Mouse (Mus musculus): ENCODE results near the gene Wfdc12. TPM values are rescaled to one million over a fixed set of nuclear protein-coding genes. Genes with fewer than 3 reads are reported as not detected.

The Wfdc12 gene
- not detected in 2 replicates for polyA plus RNA-seq (2014; fragmentation: Nextera tagmentation; extraction: Ambion mirVana)

- no peak within 1 kb of the TSS for H3K4me2 ChIP-seq (ENCODE audit: low read depth, low read length)
- WGBS, result 89% methylated on average over 6 of the region's 6 CpGs
- no peak within 1 kb of the TSS for H3K4me3 ChIP-seq (ENCODE audit: low read depth, low read length)
Measured at GRCm38 (mm10) chr2:164190576-164190975, at the start of gene Wfdc12. Wfdc12 (minus strand) TSS chr2:164190608.

GRCm38 (mm10) chr2:164238366-164238765 is 48.0 kb upstream of the Wfdc12 start, which contains the start of gene Svs2:
Svs2 (minus strand) TSS chr2:164238466.
- no peaks in the 10 kb centered on the region for H3K9me3 ChIP-seq (ENCODE audit: control insufficient read depth, low read length)
- WGBS, result 82% methylated on average over 3 of the region's 3 CpGs
- no peak for ATAC-seq (ENCODE audit: low read depth)

More at GRCm38 (mm10) chr2:164190576-164190975, at the start of gene Wfdc12:
- Histone ChIP-seq H3K4me1 (ENCODE audit: control insufficient read depth, insufficient read depth, low read length) (no peaks in the 10 kb centered on the region), H3K9me3 (ENCODE audit: control insufficient read depth, low read length) (no peaks in the 10 kb centered on the region), H3K27ac (ENCODE audit: low read depth, low read length) (no peak within 1 kb of the TSS), H3K9ac (replicated peaks; ENCODE audit: low read depth, low read length) (no peak within 1 kb of the TSS), H3K27me3 (ENCODE audit: control insufficient read depth, insufficient read depth, low read length) (no peaks in the 10 kb centered on the region), H3K36me3 (ENCODE audit: control insufficient read depth, insufficient read depth, low read length) (no peaks in the 10 kb centered on the region)
- no peak for ATAC-seq (ENCODE audit: low read depth)

GRCm38 (mm10) chr2:164232671-164233070 is 42.3 kb upstream of the Wfdc12 start:
- no peaks in the 10 kb centered on the region for H3K36me3 ChIP-seq (ENCODE audit: control insufficient read depth, insufficient read depth, low read length)
- 92% methylated on average over 8 of the region's 8 CpGs for WGBS
- no peak overlapping the region for H3K9ac ChIP-seq (replicated peaks; ENCODE audit: low read depth, low read length)
- H3K27ac ChIP-seq (ENCODE audit: low read depth, low read length), result no peak overlapping the region
- no peak for ATAC-seq (ENCODE audit: low read depth)
- H3K4me3 ChIP-seq (ENCODE audit: low read depth, low read length), result no peak overlapping the region
- H3K4me1 ChIP-seq (ENCODE audit: control insufficient read depth, insufficient read depth, low read length), result no peaks in the 10 kb centered on the region
- H3K9me3 ChIP-seq (ENCODE audit: control insufficient read depth, low read length), result no peaks in the 10 kb centered on the region
- no peak overlapping the region for H3K4me2 ChIP-seq (ENCODE audit: low read depth, low read length)
- H3K27me3 ChIP-seq (ENCODE audit: control insufficient read depth, insufficient read depth, low read length), result no peaks in the 10 kb centered on the region

More at GRCm38 (mm10) chr2:164238366-164238765, 48.0 kb upstream of the Wfdc12 start, which contains the start of gene Svs2:
- H3K27ac ChIP-seq (ENCODE audit: low read depth, low read length), result no peak within 1 kb of the TSS
- H3K9ac ChIP-seq (replicated peaks; ENCODE audit: low read depth, low read length), result no peak within 1 kb of the TSS
- H3K4me3 ChIP-seq (ENCODE audit: low read depth, low read length), result no peak within 1 kb of the TSS
- H3K4me1 ChIP-seq (ENCODE audit: control insufficient read depth, insufficient read depth, low read length), result no peaks in the 10 kb centered on the region
- H3K36me3 ChIP-seq (ENCODE audit: control insufficient read depth, insufficient read depth, low read length), result no peaks in the 10 kb centered on the region
- no peaks in the 10 kb centered on the region for H3K27me3 ChIP-seq (ENCODE audit: control insufficient read depth, insufficient read depth, low read length)
- no peak within 1 kb of the TSS for H3K4me2 ChIP-seq (ENCODE audit: low read depth, low read length)

GRCm38 (mm10) chr2:164228361-164229070 is 38.1 kb upstream of the Wfdc12 start:
- Histone ChIP-seq H3K9me3 (ENCODE audit: control insufficient read depth, low read length) (no peaks in the 10 kb centered on the region), H3K27ac (ENCODE audit: low read depth, low read length) (no peak overlapping the region), H3K4me2 (ENCODE audit: low read depth, low read length) (no peak overlapping the region), H3K9ac (replicated peaks; ENCODE audit: low read depth, low read length) (no peak overlapping the region), H3K4me1 (ENCODE audit: control insufficient read depth, insufficient read depth, low read length) (no peaks in the 10 kb centered on the region), H3K4me3 (ENCODE audit: low read depth, low read length) (no peak overlapping the region), H3K36me3 (ENCODE audit: control insufficient read depth, insufficient read depth, low read length) (no peaks in the 10 kb centered on the region), H3K27me3 (ENCODE audit: control insufficient read depth, insufficient read depth, low read length) (no peaks in the 10 kb centered on the region)
- WGBS, result 88% methylated on average over 8 of the region's 8 CpGs
- no peak for ATAC-seq (ENCODE audit: low read depth)

- Histone ChIP-seq H3K4me3 (ENCODE audit: low read depth, low read length) (no peak within 1 kb of the TSS), H3K9me3 (ENCODE audit: control insufficient read depth, low read length) (no peaks in the 10 kb centered on the region), H3K36me3 (ENCODE audit: control insufficient read depth, insufficient read depth, low read length) (no peaks in the 10 kb centered on the region), H3K4me1 (ENCODE audit: control insufficient read depth, insufficient read depth, low read length) (no peaks in the 10 kb centered on the region), H3K4me2 (ENCODE audit: low read depth, low read length) (no peak within 1 kb of the TSS), H3K27ac (ENCODE audit: low read depth, low read length) (no peak within 1 kb of the TSS), H3K9ac (replicated peaks; ENCODE audit: low read depth, low read length) (no peak within 1 kb of the TSS), H3K27me3 (ENCODE audit: control insufficient read depth, insufficient read depth, low read length) (no peaks in the 10 kb centered on the region)
- no peak for ATAC-seq (ENCODE audit: low read depth)
- WGBS, result 82% methylated on average over 11 of the region's 11 CpGs
Measured at GRCm38 (mm10) chr2:164221522-164221921, 31.1 kb upstream of the Wfdc12 start, which contains the start of gene Wfdc15b. Wfdc15b (minus strand) TSS chr2:164221660.

GRCm38 (mm10) chr2:164219295-164219694 is 28.9 kb upstream of the Wfdc12 start:
- H3K4me1 ChIP-seq (ENCODE audit: control insufficient read depth, insufficient read depth, low read length), result no peaks in the 10 kb centered on the region
- no peaks in the 10 kb centered on the region for H3K9me3 ChIP-seq (ENCODE audit: control insufficient read depth, low read length)
- H3K36me3 ChIP-seq (ENCODE audit: control insufficient read depth, insufficient read depth, low read length), result no peaks in the 10 kb centered on the region
- 82% methylated on average over 9 of the region's 9 CpGs for WGBS
- no peaks in the 10 kb centered on the region for H3K27me3 ChIP-seq (ENCODE audit: control insufficient read depth, insufficient read depth, low read length)
- no peak for ATAC-seq (ENCODE audit: low read depth)
- no peak overlapping the region for H3K4me2 ChIP-seq (ENCODE audit: low read depth, low read length)
- no peak overlapping the region for H3K4me3 ChIP-seq (ENCODE audit: low read depth, low read length)
- H3K9ac ChIP-seq (replicated peaks; ENCODE audit: low read depth, low read length), result no peak overlapping the region
- H3K27ac ChIP-seq (ENCODE audit: low read depth, low read length), result no peak overlapping the region

GRCm38 (mm10) chr2:164212711-164213110 is 22.3 kb upstream of the Wfdc12 start:
- no peaks in the 10 kb centered on the region for H3K36me3 ChIP-seq (ENCODE audit: control insufficient read depth, insufficient read depth, low read length)
- no peak for ATAC-seq (ENCODE audit: low read depth)
- H3K27me3 ChIP-seq (ENCODE audit: control insufficient read depth, insufficient read depth, low read length), result no peaks in the 10 kb centered on the region
- H3K27ac ChIP-seq (ENCODE audit: low read depth, low read length), result no peak overlapping the region
- no peaks in the 10 kb centered on the region for H3K9me3 ChIP-seq (ENCODE audit: control insufficient read depth, low read length)
- WGBS, result 86% methylated on average over 5 of the region's 5 CpGs
- no peak overlapping the region for H3K9ac ChIP-seq (replicated peaks; ENCODE audit: low read depth, low read length)
- no peak overlapping the region for H3K4me2 ChIP-seq (ENCODE audit: low read depth, low read length)
- no peak overlapping the region for H3K4me3 ChIP-seq (ENCODE audit: low read depth, low read length)
- H3K4me1 ChIP-seq (ENCODE audit: control insufficient read depth, insufficient read depth, low read length), result no peaks in the 10 kb centered on the region

GRCm38 (mm10) chr2:164210892-164211291 is 20.5 kb upstream of the Wfdc12 start:
- Histone ChIP-seq H3K4me1 (ENCODE audit: control insufficient read depth, insufficient read depth, low read length) (no peaks in the 10 kb centered on the region), H3K4me2 (ENCODE audit: low read depth, low read length) (no peak overlapping the region), H3K4me3 (ENCODE audit: low read depth, low read length) (no peak overlapping the region), H3K27me3 (ENCODE audit: control insufficient read depth, insufficient read depth, low read length) (no peaks in the 10 kb centered on the region), H3K36me3 (ENCODE audit: control insufficient read depth, insufficient read depth, low read length) (no peaks in the 10 kb centered on the region), H3K9me3 (ENCODE audit: control insufficient read depth, low read length) (no peaks in the 10 kb centered on the region), H3K9ac (replicated peaks; ENCODE audit: low read depth, low read length) (no peak overlapping the region), H3K27ac (ENCODE audit: low read depth, low read length) (no peak overlapping the region)
- no peak for ATAC-seq (ENCODE audit: low read depth)
- WGBS, result 92% methylated on average over 4 of the region's 4 CpGs

GRCm38 (mm10) chr2:164206676-164207075 is 16.3 kb upstream of the Wfdc12 start:
- H3K4me3 ChIP-seq (ENCODE audit: low read depth, low read length), result no peak overlapping the region
- H3K36me3 ChIP-seq (ENCODE audit: control insufficient read depth, insufficient read depth, low read length), result no peaks in the 10 kb centered on the region
- no peak overlapping the region for H3K27ac ChIP-seq (ENCODE audit: low read depth, low read length)
- no peaks in the 10 kb centered on the region for H3K9me3 ChIP-seq (ENCODE audit: control insufficient read depth, low read length)
- no peak overlapping the region for H3K9ac ChIP-seq (replicated peaks; ENCODE audit: low read depth, low read length)
- WGBS, result 85% methylated on average over 4 of the region's 4 CpGs
- H3K4me1 ChIP-seq (ENCODE audit: control insufficient read depth, insufficient read depth, low read length), result no peaks in the 10 kb centered on the region
- no peaks in the 10 kb centered on the region for H3K27me3 ChIP-seq (ENCODE audit: control insufficient read depth, insufficient read depth, low read length)
- H3K4me2 ChIP-seq (ENCODE audit: low read depth, low read length), result no peak overlapping the region
- no peak for ATAC-seq (ENCODE audit: low read depth)
